In genomic region chr2:164348980-164349379, GRCm38 (mm10) we compare ENCODE assay signal across 8 mouse cellular contexts. TPM values are rescaled to one million over a fixed set of nuclear protein-coding genes. Genes with fewer than 3 reads are reported as not detected.
DNase-seq lines count a peak whose midpoint lies in the region; ATAC-seq lines count a peak whose summit lies in the region.

No protein-coding gene starts in this region.

- DNase-seq in adrenal gland, adult 18-20 months (ENCODE audit: low spot score in 2 of 2): peak; percentile 24 to 30
- DNase-seq in adrenal gland, postnatal 4 days (ENCODE audit: low spot score in 2 of 2): no peak
- peak; percentile 16 for DNase-seq in layer of hippocampus, adult 11-12 months (ENCODE audit: low spot score)
- DNase-seq in layer of hippocampus, adult 9-10 months (ENCODE audit: low spot score): no peak
- peak; percentile 52 for DNase-seq in ES-CJ7 (ENCODE audit: low read depth, low spot score)
- DNase-seq in embryo, embryonic 10 days (ENCODE audit: low spot score): peak; percentile 39

- peak; percentile 75 for ATAC-seq in megakaryocyte progenitor cell, adult 5-6 weeks (replicated peaks; ENCODE audit: poor library complexity)
- no peak for ATAC-seq in frontal cortex, adult (ENCODE audit: low TSS enrichment)

RNA-seq across cellular contexts. Expression of gene Svs5, which starts 16.4 kb away (rescaled TPM):
- total RNA-seq in adrenal gland, adult 18-20 months (2021): 1 to 10 TPM; 1.6 to 3.7 TPM
- under 1 TPM in 1 of 2 experiments, not detected in 1; 0.71 TPM for total RNA-seq in adrenal gland, postnatal 4 days (2021)
- total RNA-seq in megakaryocyte progenitor cell, adult 5-6 weeks (2015): not detected in 2 replicates
- not detected in 2 replicates for total RNA-seq in megakaryocyte progenitor cell, adult 5-6 weeks (2017)

RNA-seq across cellular contexts. Expression of gene Svs6, which starts 32.4 kb away (rescaled TPM):
- total RNA-seq in adrenal gland, adult 18-20 months (2021): not detected
- total RNA-seq in adrenal gland, postnatal 4 days (2021): not detected
- not detected in 2 replicates for total RNA-seq in megakaryocyte progenitor cell, adult 5-6 weeks (2015)
- not detected in 2 replicates for total RNA-seq in megakaryocyte progenitor cell, adult 5-6 weeks (2017)

RNA-seq across cellular contexts. Expression of gene Slpi, which starts 39.9 kb away (rescaled TPM):
- total RNA-seq in adrenal gland, adult 18-20 months (2021): 10 to 100 TPM; 21.8 to 45.7 TPM
- 1 to 10 TPM; 7.8 to 9.0 TPM for total RNA-seq in adrenal gland, postnatal 4 days (2021)
- total RNA-seq in megakaryocyte progenitor cell, adult 5-6 weeks (2015): 244 and 316 TPM in 2 replicates
- total RNA-seq in megakaryocyte progenitor cell, adult 5-6 weeks (2017): 39.7 and 71.6 TPM in 2 replicates

RNA-seq across cellular contexts. Expression of gene Rbpjl, which starts 54.0 kb away (rescaled TPM):
- not detected for total RNA-seq in adrenal gland, adult 18-20 months (2021)
- 10 to 100 TPM in 1 of 2 experiments, under 1 TPM in 1; 0.14 to 14.6 TPM for total RNA-seq in adrenal gland, postnatal 4 days (2021)
- not detected in 2 replicates for total RNA-seq in megakaryocyte progenitor cell, adult 5-6 weeks (2015)
- total RNA-seq in megakaryocyte progenitor cell, adult 5-6 weeks (2017): not detected in 2 replicates

RNA-seq across cellular contexts. Expression of gene Matn4, which starts 56.0 kb away (rescaled TPM):
- 1 to 10 TPM in 1 of 2 experiments, under 1 TPM in 1; 0.76 to 1.7 TPM for total RNA-seq in adrenal gland, adult 18-20 months (2021)
- 1 to 10 TPM; 4.7 to 4.9 TPM for total RNA-seq in adrenal gland, postnatal 4 days (2021)
- not detected in 2 replicates for total RNA-seq in megakaryocyte progenitor cell, adult 5-6 weeks (2015)
- total RNA-seq in megakaryocyte progenitor cell, adult 5-6 weeks (2017): not detected in 2 replicates

Comparison
In these comparisons a context has a peak if more than half of its experiments do, and no peak if none do; other contexts are left out.
1. DNase-seq: peak in adrenal gland, adult 18-20 months (2 of 2), layer of hippocampus, adult 11-12 months (single experiment), ES-CJ7 (single experiment) and embryo, embryonic 10 days (single experiment); none in adrenal gland, postnatal 4 days (0 of 2) and layer of hippocampus, adult 9-10 months (single experiment).